Mouse (Mus musculus) T-helper 1 cell (primary cell): ENCODE data around the gene Gfod1.

Experiments used
- in situ Hi-C: fragments of 300-600 bp; cut with MboI, MseI; formaldehyde crosslinking; loops from one replicate; pipeline ENCODE4 v1.15.1; 2025; ENCODE audit warnings: high pct_unique_total_duplicates

Gene Gfod1

DNA sequence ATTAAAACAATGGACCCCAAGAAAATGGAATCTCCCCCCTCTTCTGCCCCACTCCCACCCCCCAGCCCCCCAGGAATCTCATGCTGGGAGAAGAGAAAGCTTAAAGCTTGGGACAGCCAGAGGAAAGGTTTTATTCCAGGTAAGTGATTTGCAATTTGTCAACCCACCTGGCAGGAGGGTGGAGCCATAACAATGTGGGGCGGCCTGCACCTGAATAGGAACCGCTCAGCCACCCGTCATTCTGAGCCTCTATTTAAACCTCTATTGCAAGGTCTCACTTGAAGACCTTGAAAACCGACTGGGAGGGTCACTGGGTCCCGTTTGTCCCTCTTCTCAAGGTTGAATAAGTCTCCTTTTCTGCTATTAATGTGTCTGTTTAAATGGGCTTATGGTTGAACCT is 3.6 kb downstream of the Gfod1 start:
- in situ Hi-C loops, result loop anchor here (5.0 kb wide), 1 partner anchor 98 kb away; no protein-coding TSS in a partner anchor

DNA sequence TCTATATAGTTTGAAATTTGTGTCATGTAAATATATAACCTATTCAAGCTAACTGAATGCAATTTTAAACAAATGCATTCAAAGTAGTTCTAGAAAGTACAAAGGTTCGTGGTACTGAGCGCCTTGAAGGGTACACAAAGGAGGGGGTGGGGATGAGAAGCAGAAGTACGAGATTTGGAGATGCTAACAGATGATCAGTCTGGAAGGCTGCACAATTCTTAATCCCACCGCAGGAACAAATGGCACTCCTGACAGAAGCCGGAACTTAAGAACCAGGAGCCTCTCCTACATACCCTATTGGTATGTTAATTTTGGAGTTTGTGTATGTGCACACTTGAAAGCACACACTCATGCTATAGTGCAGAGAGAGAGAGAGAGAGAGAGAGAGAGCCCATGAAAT is 4.8 kb downstream of the Gfod1 start:
- in situ Hi-C loops, result no loop called here

DNA sequence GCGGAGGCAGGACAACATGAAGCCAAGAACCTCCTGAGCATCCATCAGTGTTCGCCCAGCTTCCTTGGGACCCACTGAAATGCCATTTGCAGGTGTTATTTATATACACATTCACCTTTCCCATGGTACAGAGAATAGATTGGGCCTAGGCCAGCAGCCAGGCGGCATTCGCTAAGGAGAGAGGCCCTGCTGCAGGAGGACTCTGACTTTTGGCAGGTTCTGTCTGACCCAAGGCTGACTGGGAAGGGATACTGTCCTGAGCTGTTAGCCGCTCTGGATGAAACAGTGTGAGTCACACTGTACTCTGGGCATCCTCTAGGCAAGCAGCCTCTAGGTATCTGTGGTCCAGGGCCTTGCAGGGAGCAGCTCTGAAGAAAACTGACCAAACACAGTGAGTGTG is 6.4 kb downstream of the Gfod1 start:
- in situ Hi-C loops, result no loop called here

DNA sequence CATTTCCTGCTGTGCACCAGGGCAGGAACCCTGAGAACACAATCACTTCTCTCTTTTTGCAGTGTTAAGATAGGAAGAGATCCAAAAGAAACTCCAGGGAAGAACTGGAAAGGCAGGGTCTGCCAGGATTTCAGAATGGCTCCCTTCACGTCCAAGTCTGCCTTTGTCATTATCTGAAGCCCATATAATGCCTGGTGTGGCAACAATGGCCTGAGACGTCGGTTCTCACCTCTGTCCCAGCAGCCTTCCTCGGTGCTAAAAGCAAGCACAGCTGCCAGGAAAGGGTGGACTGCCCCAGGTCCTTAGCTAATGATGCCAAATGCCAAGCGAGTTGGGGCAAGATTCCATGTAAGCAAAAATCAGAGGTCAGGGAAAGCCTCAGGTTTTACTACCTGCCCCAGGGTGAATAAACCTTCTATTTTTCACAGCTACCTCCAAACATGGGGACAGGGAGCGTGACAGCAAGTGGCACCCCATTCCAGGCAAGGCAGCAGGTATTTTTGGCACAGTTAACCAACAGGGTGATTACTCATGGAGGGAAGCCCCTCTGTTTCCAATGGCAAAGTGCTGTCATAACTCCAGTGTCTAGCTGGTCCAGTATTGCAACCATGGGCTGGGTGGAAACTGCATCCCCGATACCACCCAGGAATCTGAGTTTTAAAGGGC is 7.7 kb downstream of the Gfod1 start:
- in situ Hi-C loops, result no loop called here

DNA sequence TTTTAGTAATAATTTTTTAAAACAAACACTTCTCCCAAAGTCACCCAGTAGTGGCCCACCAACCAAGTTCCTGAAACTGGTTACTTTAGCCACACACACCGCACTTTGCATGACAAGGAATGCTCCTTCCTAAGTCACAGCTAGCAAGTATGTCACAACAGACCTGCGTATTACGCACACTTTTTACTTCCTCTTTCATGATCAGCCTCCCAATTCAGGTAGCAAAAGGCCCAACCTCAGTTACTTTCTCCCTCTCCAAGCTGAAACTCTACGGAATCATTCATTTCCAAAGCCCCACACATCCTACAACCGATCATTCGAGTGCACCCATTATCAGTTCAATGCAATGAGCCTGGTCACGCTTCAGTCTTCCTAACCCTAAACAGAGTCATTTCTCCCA is 8.3 kb downstream of the Gfod1 start:
- in situ Hi-C loops, result no loop called here

DNA sequence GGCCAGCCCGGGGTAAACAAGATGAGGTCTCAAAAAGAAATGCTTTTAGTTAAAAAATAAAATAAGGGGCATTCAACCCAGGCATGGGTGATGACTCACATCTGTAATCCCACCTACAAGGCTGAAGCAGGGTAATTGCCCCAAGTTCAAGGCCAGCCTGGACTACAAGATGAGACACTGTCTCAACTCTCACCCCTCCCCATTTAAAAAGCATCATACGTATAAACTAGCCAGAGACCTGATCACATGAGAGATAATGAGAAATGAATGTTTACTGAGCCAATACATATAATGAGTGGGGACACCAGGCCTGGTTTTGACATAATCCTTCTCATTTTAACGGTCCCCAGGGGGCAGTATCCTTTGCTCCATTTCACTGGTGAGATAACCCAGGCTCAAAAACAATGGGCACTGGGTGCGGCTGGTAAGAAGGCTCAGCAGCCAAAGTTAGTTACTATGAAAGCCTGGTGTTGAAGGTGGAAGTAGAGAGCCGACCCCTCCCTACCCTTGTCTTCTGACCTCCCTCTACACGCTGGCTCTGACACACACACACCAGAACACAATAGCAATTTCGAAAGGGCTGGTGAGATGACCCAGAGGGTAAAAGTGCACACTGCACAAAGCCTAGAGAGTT is 8.9 kb downstream of the Gfod1 start:
- in situ Hi-C loops, result no loop called here

DNA sequence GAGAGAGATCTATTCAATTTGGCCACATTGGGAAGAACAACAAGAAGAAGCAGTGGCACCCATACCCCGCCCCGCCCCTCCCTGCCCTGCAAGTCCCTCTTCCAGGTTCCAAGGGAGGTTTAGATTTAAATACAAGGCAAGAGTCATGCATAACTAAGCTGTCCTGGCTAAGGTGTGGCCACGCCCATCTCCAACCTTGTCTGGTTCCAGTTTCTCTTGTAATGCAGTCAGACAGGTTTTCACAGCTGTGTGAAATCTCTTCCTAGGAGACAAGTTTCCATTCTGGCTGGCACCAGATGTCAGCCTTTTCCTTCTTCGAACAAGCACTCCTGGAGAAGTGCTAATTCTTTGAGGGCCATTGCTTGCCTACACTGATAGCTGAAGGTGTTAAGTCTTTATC is 11.1 kb downstream of the Gfod1 start:
- in situ Hi-C loops, result no loop called here

DNA sequence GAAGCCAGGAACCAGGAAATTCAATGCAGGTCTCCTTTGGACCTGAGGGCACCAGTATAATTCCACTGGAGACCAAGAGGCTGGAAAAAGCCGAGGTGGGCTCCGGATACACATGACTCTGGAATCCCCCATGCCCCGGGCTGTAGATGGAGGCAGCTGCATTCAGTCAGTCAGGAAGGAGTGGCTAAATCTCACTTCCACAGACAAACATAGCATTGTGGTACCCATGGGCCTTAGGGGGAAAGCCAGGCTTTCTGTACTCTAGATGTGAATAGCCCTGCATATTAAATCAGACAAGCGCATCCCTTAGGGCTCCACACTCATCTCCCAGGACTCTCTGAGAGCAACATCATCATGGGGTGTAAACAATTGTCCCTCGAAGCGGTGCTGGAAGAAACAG is 14.9 kb downstream of the Gfod1 start:
- in situ Hi-C loops, result no loop called here

DNA sequence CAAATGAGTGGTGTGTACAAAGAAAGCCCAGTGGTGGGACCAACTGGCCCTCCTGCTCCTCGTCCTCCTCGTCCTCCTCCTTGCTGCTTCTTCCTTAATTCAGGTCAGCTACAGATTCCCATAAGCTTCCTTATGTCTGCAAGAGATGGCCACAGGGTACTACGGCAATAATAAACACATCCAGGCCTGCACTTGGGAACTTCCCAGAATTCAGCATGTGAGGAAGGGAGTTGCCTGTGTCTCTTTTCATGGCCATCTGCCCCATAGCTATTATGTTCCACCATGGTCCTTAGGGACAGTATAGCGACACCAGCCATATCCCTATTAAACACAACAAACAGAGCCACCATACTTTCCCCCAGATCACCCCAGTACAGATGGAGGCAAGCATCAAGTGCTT is 15.5 kb downstream of the Gfod1 start:
- in situ Hi-C loops, result no loop called here

DNA sequence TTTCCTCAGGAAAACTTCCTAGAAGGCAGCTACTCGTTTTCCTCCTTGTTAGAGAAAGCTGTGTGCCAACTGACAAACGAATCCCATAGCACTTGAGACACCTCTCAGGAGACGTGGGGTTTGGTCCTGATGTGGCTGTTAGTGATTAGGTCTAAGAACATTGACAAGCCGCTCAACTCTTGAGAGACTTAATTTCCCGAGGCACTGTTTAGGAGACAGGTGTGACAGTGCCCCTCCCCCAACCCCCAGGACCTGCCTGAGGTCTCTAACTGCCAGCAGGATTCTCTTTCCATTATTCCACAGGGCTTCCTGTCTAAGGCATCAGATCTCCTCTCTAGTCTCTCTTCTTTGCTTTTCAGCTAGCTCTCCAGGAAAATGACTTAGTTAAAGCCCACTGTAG is 15.9 kb downstream of the Gfod1 start:
- in situ Hi-C loops, result no loop called here

DNA sequence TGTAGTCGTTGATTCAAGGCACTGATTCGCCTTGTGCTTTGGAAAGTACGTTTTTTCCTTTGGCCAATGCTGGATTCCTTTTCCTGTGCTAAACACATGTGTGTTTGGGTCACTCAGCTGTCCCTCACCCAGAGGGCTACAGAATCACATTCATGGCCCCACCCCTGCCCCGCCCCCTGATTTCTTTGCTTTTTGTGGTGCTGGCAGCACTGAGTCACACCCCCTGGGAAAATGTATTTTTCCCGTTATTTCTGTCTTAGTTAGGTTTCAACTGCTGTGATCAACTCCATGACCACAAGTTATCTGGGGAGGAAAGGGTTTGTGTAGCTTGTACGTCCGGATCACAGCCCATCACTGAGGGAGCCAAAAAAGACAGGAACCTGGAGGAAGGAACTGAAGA is 17.1 kb downstream of the Gfod1 start:
- in situ Hi-C loops, result no loop called here

DNA sequence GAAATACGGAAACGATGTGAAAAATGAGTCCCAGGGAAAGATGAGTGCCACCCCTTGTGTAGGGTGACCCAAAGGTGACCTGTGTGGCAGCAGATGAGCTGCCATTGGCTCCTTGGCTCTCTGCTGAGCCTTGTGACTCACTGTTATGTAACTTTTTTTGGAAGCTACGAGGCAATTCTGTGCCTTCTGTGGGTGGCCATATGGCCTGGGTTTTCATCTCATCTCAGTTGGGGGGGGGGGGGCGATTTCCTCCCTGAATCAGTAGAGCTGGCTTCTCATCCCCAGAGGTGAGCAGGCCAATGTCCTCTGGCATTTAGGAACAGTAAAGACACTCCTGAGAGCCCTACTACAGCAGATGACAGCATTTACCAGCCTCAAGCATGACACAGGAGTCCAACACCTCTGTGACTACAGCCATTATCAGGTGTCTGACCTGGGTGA is 19.2 kb downstream of the Gfod1 start:
- in situ Hi-C loops, result no loop called here

DNA sequence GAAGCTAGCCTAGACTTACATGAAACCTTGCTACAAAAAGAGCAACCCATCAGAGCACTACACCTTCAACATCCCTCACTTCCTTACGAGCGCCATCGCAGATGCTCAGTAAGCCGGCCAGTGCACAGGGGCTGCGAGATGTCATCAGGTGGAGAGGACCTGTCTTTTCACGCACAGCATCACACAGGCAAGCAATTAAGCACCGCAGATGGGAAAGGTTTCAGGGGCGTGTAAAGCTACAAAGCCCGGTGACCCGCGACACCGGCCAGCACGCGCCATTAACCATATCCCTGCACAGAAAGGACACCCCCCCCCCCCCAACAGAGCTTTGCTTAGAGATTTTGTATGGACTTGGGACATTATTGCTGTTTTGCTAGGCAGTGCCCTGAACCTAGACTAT is 30.1 kb downstream of the Gfod1 start:
- in situ Hi-C loops, result loop anchor here (25.0 kb wide), 1 partner anchor 1463 kb away; the partner anchor contains the start of gene Jarid2

DNA sequence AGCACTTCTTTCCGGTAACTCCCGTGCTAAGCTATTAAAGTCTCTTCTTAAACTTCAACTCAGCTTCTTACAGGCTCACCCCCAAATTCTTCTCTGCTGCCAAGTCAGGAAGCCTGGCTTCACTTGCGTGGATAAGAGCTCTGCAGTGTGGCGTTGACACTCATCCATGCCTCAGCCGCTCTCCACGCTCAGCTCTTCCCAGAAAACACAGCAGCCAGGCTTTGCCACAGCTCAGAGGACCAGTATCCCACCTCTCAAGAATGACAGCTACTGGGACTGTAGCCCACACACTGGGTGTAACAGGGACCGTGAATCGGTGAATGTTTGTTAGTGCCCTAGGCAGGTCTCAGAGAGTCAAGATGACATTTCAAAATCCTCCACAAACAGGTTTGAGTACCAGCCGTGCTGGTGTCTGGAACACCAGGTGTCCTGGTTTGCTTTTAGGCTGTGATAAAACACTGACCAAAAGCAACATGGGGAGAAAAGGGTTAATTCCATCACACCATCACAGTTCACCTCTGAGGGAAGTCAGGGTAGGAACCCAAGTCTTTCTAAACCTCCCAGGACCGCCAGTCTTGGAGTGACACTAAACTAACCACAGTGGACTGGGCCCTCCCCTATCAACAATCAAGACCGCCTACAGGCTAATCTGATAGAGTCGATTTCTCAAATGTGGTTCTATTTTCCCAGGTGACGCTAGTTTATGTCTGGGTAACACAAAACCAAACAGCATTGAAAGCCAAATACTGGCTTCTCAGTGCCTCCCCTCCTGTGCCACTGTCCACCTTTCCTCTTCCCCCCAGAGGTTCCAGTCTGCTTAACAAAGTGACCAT is 31.5 kb downstream of the Gfod1 start:
- in situ Hi-C loops, result loop anchor here (25.0 kb wide), 1 partner anchor 1465 kb away; the partner anchor contains the start of gene Jarid2

DNA sequence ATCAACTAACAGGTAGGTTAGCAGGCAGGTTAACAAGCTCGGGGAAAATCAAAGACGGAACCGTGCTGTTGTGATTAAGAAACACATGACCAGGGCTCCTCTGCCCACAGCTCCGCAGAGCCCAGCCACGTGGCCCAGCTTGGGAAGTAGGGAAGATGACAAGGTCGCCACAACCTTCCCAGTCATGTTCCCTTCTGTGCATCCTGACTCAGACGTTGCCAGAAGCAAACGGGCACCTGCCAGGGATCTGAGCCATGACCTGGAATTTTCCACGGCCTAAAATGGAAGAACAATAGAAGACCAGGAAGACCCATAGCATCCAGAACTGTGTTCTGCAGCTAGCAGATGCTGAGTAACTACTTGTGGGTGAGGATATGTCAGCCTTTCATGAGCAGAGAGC is 32.5 kb downstream of the Gfod1 start:
- in situ Hi-C loops, result loop anchor here (25.0 kb wide), 1 partner anchor 1466 kb away; the partner anchor contains the start of gene Jarid2

DNA sequence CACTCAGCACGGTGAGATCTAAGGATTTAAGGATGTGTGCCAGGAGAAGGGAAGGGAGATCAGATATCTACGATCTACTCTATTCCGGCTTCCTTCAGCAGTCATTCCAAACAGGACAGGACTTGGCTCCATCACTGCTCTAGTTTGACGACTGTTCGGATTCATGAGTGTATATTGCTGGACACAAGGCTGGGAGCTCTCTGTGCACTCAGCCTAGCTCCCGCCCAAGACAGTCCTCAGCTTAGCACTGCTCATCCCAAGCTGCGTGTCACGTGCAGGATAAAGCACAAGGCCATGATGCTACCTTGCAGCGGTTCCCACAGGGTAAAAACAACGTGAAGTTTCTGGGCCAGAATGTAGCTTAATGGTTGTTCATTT is 33.8 kb downstream of the Gfod1 start:
- in situ Hi-C loops, result loop anchor here (25.0 kb wide), 1 partner anchor 1467 kb away; the partner anchor contains the start of gene Jarid2

DNA sequence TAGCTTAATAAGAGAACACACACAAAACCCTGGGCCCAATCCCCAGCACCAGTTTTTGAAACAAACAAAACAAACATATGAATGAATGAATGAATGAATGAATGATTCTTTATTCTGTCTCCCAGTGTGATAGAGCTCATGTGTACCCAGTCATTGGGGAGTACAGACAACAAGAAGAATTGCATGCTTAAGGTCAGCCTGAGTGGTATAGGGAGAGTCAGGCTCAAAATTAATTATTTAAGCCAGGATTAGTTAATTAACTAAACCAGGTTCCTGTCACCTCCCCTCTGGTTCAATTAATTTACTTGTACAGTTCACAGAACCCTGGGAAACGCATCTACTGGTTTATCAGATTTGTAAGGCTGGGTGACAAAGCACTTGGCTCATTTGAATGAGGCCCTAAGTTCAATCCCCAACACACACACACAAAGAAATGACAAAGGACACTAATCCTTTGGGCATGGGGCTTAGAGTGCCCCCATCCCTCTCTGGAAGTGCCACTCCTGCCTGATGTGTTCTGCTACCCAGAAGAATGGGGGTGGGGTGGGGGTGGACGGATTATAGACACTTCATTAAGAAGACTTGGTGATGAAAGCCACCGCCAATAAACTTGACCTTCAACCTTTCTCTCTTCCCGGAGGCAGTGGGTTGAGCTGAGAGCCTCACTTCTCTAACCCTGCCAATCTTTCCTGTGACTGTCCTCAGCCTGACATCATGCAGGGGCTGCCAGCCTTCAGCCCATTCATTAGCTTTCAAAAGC is 34.3 kb downstream of the Gfod1 start:
- in situ Hi-C loops, result loop anchor here (25.0 kb wide), 1 partner anchor 1468 kb away; the partner anchor contains the start of gene Jarid2

DNA sequence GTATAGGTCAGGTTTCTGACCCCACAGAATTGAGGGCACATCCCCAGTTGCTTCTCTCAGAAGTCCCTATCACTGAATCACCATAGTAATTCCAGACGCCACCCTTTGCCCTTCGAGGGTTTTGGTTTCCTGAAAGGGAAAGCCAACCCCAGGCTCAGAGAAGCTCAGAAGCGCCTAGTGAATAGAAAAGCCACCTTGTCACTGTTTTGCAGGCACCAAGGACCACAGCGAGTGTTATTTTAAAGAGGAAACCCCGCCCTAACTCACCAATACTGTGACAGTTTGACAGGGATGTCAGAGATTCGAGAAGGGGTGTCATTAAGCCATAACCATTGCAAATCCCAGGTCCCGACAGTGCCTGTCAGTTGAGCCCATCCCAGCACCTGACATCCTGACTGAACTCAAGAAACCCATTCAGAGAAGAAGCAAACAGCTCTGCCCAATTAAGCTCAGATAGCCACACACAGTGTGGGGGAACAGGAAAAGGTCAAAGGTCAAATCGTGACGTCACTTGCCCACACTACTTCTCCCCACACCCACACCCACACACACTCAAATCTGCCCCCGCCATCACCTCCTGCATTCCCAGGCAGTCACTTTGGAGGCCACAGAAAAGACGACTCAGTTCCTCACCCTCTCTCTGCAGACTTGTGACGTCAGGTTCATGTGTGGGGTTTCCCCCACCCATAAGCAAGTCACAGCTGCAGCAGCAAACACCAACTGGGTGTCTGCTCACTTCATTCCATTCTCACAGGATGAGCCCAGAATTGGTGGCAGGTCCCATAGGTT is 35.2 kb downstream of the Gfod1 start:
- in situ Hi-C loops, result loop anchor here (25.0 kb wide), 1 partner anchor 1469 kb away; the partner anchor contains the start of gene Jarid2

DNA sequence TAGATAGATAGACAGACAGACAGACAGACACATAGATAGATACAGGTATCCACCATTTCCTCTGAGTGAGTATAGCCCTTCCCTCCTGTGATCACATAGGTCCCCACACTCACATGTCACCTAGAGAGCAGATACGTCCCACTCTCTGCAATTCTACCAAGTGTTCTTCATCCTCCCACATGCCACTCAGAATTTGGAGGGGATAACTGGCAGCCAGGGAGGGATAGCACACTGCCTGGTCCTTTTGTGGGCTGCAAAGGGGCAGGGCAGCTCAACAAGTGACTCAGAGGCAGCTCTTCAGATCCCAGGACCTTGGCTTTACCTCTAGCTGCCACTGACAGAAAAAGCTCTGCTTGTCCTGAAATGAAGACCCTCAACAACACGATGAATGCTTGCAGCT is 36.1 kb downstream of the Gfod1 start:
- in situ Hi-C loops, result loop anchor here (25.0 kb wide), 1 partner anchor 1469 kb away; the partner anchor contains the start of gene Jarid2

DNA sequence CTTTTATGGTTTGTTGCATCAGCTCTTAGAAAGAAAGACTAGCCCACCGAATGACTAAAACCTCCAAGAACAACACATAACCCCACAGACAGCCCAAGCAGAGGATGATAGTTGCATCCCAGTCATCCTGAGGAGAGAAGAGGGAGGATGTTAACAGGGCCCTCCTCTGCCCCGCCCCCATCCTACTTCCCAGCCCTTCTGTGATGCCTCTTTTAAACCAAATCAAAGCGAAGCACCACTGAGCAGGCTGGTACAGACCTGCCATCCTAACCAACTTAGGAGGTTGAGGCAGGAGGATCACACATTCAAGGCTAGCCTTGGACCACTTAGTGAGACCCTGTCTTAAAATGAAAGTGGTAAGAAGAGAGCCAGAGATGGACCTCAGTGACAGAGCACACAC is 36.8 kb downstream of the Gfod1 start:
- in situ Hi-C loops, result loop anchor here (25.0 kb wide), 1 partner anchor 1470 kb away; the partner anchor contains the start of gene Jarid2
